Mouse (Mus musculus) heart, adult 2 months (tissue): Measurements from ENCODE around the gene Efcab8. TPM values are rescaled to one million over a fixed set of nuclear protein-coding genes. Genes with fewer than 3 reads are reported as not detected.

Experiments
- DNase-seq, 2 experiments: peaks; one replicate each; pipeline ENCODE4 v3.0.0; 2021
- H3K27ac ChIP-seq: fragments of 200-600 bp; 2 replicates; pipeline ENCODE4 v1.8.1; 2022
- H3K27me3 ChIP-seq: fragments of 200-500 bp; 2 replicates; pipeline ENCODE4 v1.6.1; 2012; ENCODE audit warnings: mild to moderate bottlenecking, low read length, inconsistent platforms, mixed read lengths; ENCODE audit not compliant: control insufficient read depth, insufficient read depth
- H3K36me3 ChIP-seq: fragments of 200-500 bp; 2 replicates; pipeline ENCODE4 v1.6.1; 2012; ENCODE audit warnings: low read length, inconsistent platforms; ENCODE audit not compliant: control insufficient read depth, insufficient read depth
- H3K4me1 ChIP-seq: fragments of 200-500 bp; 2 replicates; pipeline ENCODE4 v1.6.1; 2011; ENCODE audit warnings: low read length; ENCODE audit not compliant: control insufficient read depth, insufficient read depth
- H3K4me3 ChIP-seq: fragments of 200-600 bp; 2 replicates; pipeline ENCODE4 v1.8.1; 2022
- H3K79me2 ChIP-seq: fragments of 200-500 bp; replicated peaks from 2 replicates; pipeline ENCODE4 v1.6.1; 2012; ENCODE audit warnings: mild to moderate bottlenecking, inconsistent platforms, low read length, moderate library complexity, mixed read lengths; ENCODE audit not compliant: control insufficient read depth, insufficient read depth
- H3K9ac ChIP-seq: fragments of 200-500 bp; 2 replicates; pipeline ENCODE4 v1.6.1; 2012; ENCODE audit warnings: low read depth, mild to moderate bottlenecking, control low read depth, inconsistent platforms, low read length, mixed read lengths
- CTCF ChIP-seq: fragments of 200-600 bp; IDR thresholded peaks from 2 replicates; pipeline ENCODE4 v1.8.1; 2022; ENCODE audit warnings: antibody characterized with exemption, mild to moderate bottlenecking, moderate library complexity
- EP300 ChIP-seq: fragments of 200-500 bp; IDR thresholded peaks from 2 replicates; pipeline ENCODE4 v1.6.1; 2011; ENCODE audit warnings: low read depth, low read length, control low read depth; ENCODE audit not compliant: insufficient read depth
- POLR2A ChIP-seq: fragments of 200-500 bp; IDR thresholded peaks from 2 replicates; pipeline ENCODE4 v1.6.1; 2011; ENCODE audit warnings: mild to moderate bottlenecking, low read depth, low read length, control low read depth; ENCODE audit not compliant: insufficient read depth
- WGBS: fragments of 180-500 bp; shearing (Covaris S2); methylation state at CpG from one replicate; pipeline ENCODE4 v1.1.7; 2018; 5-methylcytosine and 5-hydroxymethylcytosine counted together
- intact Hi-C: fragments of 180-260 bp; cut with DNase I; formaldehyde crosslinking; loops from one replicate; pipeline ENCODE4 v1.15.1; 2025
- polyA plus RNA-seq: library from polyadenylated mRNA; depleted of rRNA; stranded (reverse); fragments of >200 nt; gene quantifications from 2 replicates; pipeline ENCODE4 v1.2.3, GENCODE M21; 2012
- total RNA-seq, 2 experiments: library from RNA; stranded (reverse); gene quantifications; 2 replicates each; pipeline ENCODE4 v1.2.3; 2021

The Efcab8 gene
- total and polyA plus RNA-seq, 3 experiments, result 0.10 TPM; not detected in 2

DNA sequence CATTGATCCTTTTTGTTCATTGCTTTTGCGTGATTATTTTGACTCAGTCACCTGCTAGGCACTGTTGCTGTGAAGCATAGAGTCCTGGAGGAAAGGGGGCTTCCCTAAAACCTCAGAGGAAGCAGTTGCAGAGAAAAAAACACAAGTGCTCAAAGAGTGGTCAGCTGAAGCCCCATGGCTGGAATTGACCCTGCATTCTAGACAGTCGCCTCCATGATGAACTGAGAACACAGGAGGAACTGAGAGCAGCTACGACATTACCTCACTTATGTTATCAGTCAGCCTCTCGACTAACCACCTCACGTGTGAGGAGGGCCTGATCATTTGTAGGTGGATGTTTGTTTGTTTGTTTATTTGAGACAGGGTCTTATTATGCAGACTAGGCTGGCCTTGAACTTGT lies 17.6 kb upstream of the Efcab8 start:
- no peak for DNase-seq
- H3K27ac ChIP-seq, result no peak overlapping the region
- no peak overlapping the region for H3K9ac ChIP-seq
- no peak overlapping the region for H3K4me3 ChIP-seq
- peaks cover 17% of the 10 kb centered on the region for H3K36me3 ChIP-seq
- no peaks in the 10 kb centered on the region; the same call in 1 of the 2 replicates for H3K79me2 ChIP-seq
- 77% methylated on average over 5 of the region's 5 CpGs for WGBS
- H3K27me3 ChIP-seq, result no peaks in the 10 kb centered on the region
- H3K4me1 ChIP-seq, result no peaks in the 10 kb centered on the region
- intact Hi-C loops, result no loop called here
- TF ChIP-seq EP300, result no peak
- no peak for TF ChIP-seq CTCF
- no peak for TF ChIP-seq POLR2A

DNA sequence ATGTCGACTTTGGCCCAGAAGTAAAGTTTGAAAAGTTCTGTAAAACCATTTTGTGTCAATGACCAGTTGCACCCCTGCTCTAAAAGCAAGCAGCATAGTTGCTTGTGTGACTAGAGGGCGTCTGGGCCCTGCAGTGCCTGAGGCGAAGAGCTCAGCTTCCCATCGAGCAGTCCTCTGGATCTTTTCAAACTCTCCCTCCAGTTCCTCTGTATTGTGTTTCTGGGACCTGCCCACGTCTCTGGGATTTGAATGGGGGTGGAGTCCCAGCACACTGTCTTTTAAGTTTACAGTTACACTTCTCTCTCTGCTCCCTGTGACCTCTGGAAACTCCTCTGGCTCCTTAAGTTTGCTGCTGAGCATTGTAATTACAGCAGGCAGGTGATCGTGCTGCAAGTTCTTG lies 12.2 kb upstream of the Efcab8 start:
- H3K36me3 ChIP-seq, result peaks cover 9% of the 10 kb centered on the region
- WGBS, result 57% methylated on average over 6 of the region's 6 CpGs
- H3K27me3 ChIP-seq, result no peaks in the 10 kb centered on the region
- DNase-seq, result no peak
- no peak overlapping the region for H3K27ac ChIP-seq
- H3K79me2 ChIP-seq, result no peaks in the 10 kb centered on the region
- no peaks in the 10 kb centered on the region for H3K4me1 ChIP-seq
- TF ChIP-seq EP300 (no peak), POLR2A (no peak), CTCF (no peak)
- H3K9ac ChIP-seq, result no peak overlapping the region
- no peak overlapping the region for H3K4me3 ChIP-seq
- intact Hi-C loops, result no loop called here

DNA sequence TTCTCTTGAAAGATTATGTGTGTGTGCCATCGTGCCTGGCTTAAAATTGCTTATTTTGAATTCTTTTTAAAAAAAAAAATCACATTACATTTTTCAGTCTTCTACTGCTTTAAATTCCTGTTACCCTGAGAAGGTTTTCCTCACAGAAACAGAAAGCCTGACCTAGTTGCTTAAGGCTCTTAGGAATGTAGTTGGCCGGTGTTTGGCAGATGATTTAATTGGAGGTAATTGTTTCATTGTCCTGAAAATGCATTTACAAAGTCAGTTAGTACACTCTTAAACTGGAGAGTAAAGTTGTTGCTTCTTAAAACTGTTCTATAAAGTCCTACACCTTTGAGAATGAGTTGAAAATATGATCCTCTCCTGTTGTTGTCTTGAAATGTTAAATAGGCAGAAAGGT lies 10.8 kb upstream of the Efcab8 start:
- 64% methylated on average over 2 of the region's 2 CpGs for WGBS
- Histone ChIP-seq H3K27me3 (no peaks in the 10 kb centered on the region), H3K4me3 (no peak overlapping the region), H3K9ac (no peak overlapping the region), H3K27ac (no peak overlapping the region), H3K79me2 (no peaks in the 10 kb centered on the region), H3K36me3 (peaks cover 7% of the 10 kb centered on the region), H3K4me1 (no peaks in the 10 kb centered on the region)
- no peak for TF ChIP-seq EP300
- no peak for TF ChIP-seq CTCF
- intact Hi-C loops, result no loop called here
- no peak for DNase-seq

DNA sequence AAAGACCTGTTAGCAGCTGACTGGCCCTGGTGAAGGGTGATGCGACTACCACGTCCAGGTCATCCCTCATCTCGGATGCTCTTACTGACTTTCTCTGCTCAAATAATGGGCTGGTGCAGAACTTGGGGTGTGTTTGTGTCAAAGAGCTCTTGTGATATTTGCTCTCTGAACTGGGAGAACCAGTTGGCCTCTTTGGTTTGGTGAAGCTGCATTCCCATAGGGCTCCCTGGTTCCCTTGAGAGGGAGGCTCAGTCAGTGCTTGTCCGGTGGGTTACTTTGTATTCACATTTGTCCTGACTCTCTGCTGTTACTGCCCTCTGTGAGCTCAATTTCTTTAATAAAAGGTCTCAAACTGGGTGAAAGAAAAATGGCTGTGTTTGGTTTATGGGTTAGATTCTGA lies 6.8 kb upstream of the Efcab8 start:
- Histone ChIP-seq H3K79me2 (no peaks in the 10 kb centered on the region), H3K27ac (no peak overlapping the region), H3K36me3 (peaks cover 7% of the 10 kb centered on the region), H3K4me3 (no peak overlapping the region), H3K9ac (no peak overlapping the region), H3K4me1 (no peaks in the 10 kb centered on the region), H3K27me3 (no peaks in the 10 kb centered on the region)
- TF ChIP-seq EP300, result no peak
- TF ChIP-seq POLR2A, result no peak
- TF ChIP-seq CTCF, result no peak
- no peak for DNase-seq
- WGBS, result 95% methylated on average over 4 of the region's 4 CpGs
- intact Hi-C loops, result no loop called here

DNA sequence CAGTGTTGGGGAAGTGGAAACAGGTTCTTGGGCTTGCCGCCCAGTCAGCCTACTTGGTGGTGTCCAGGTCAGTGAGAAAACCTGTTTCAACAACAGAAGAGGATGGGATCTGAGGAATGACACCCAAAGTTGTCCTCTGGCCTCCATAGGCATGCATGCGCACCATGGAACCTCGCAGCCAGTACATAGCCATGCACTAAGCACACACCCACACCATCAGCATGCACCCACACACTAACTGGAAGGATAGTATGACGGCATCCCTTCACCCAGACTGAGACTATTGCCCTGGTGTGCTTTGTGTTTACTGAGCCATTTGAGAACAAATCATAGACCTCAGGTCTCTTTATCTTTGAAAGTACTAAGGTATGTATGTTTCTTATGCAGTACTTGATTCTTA lies 4.3 kb upstream of the Efcab8 start:
- no peak overlapping the region for H3K9ac ChIP-seq

DNA sequence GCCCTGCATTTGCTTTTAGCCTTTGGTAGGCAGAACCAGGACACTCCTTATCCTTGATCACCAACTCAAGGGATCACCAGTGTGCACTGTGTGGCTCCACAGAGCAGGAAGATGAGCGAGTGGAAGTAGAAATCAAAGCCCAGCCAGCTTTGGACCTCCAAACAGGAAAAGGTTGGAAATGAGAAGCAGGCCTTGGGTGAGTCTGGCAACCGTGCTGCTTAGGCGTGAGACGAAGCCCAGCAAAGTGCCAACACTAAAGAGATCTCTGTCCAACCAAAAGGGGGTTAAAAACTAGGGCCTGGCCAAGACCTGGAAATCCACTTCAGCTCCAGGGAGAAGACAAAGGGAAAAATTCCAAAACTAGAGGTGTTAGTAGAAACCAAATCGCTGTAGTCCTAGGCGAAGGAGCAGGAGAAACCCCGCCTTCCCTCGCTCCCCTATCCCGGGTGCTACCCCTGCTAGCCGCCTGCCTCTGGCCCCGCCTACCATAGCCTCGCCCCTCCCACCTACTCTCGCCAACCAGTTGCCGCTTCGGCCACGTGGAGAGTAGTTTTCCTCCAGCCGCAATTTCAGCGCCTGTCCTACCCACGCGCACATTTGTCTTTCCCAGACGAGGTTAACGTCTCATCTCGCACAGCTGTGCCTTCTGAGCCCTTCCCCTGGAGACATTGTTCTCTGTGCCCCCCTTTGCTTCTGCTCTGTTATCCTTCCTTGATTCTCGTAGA lies 931 bp upstream of the Efcab8 start:
- DNase-seq, result peak; percentile 85 to 87

More for the DNA sequence above, 4.3 kb upstream of the Efcab8 start:
- intact Hi-C loops, result no loop called here
- TF ChIP-seq CTCF (no peak), EP300 (no peak), POLR2A (no peak)
- no peak for DNase-seq
- no peaks in the 10 kb centered on the region for H3K79me2 ChIP-seq
- peaks cover 3% of the 10 kb centered on the region; the same call in 1 of the 2 replicates for H3K4me1 ChIP-seq
- no peak overlapping the region for H3K27ac ChIP-seq
- H3K36me3 ChIP-seq, result peaks cover 6% of the 10 kb centered on the region
- H3K27me3 ChIP-seq, result no peaks in the 10 kb centered on the region
- 92% methylated on average over 4 of the region's 4 CpGs for WGBS
- no peak overlapping the region for H3K4me3 ChIP-seq

More for the DNA sequence above, 931 bp upstream of the Efcab8 start:
- Histone ChIP-seq H3K36me3 (no peaks in the 10 kb centered on the region), H3K4me3 (peak overlapping the region; percentile 50), H3K9ac (peak overlapping the region; percentile 35), H3K4me1 (peaks cover 3% of the 10 kb centered on the region; the same call in 1 of the 2 replicates), H3K27me3 (no peaks in the 10 kb centered on the region), H3K79me2 (no peaks in the 10 kb centered on the region), H3K27ac (no peak overlapping the region)
- no peak for TF ChIP-seq CTCF
- no peak for TF ChIP-seq POLR2A
- no peak for TF ChIP-seq EP300
- intact Hi-C loops, result no loop called here
- WGBS, result 5% methylated on average over 24 of the region's 24 CpGs
